ENCODE assay signal across 9 mouse cellular contexts in the genomic region with DNA sequence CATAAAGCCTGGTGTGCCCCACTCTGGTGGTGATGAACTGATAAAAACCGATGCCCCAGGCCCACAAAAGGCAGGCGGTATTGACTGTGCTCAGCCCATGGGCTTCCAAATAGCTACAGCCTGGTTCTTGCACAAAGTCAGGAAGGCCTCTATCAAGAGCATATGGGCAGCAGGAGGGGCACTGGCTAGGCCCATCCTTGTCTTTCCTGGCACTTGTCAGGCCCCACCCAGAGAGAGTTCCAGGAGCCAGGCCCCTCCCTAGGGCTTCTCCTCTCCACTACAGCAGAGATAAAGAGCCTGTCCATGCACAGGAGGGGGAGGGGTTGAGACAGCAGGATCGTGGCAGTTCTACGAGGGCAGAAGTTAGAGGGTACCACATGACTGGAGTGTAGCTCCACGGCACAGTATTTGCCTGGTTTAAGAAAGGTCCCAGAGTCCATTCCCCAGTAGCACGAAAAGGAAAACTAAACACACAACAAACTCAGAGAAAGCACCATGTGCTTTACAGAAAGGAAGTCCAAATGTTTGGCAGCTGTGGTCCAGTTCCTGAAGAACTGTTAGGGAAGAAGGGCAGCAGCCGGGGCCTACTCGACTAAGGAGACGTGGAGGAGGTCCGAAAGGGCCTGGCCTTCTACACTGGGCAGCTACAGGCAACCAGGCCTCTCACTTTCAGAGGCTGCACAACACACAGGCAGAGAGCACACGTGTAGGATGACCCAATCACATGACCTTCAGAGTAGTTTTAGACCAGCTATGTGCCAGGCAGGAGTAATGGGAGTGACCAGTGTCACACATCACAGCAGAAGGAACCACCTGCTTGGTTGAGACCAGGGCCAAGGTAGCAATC. TPM values are rescaled to one million over a fixed set of nuclear protein-coding genes. Genes with fewer than 3 reads are reported as not detected.
A peak's percentile ranks its signal among the peaks of the same experiment; 100 is the strongest.
DNase-seq lines count a peak whose midpoint lies in the region; ATAC-seq and TF ChIP-seq lines count a peak whose summit lies in the region.
"Had no signal": no experiment of that assay in that cellular context is flagged by ENCODE, and none has a peak within 500 bp of the region (broad histone marks: within the 10 kb centered on the region; RNA-seq: fewer than 3 reads in every experiment).

No protein-coding gene starts in this region.

- peaks cover 5% of the 10 kb centered on the region; the same call in 1 of the 2 replicates for H3K36me3 ChIP-seq in liver, embryonic 11.5 days (ENCODE audit: control insufficient read depth, insufficient read depth, low read length)
- H3K36me3 ChIP-seq in stomach, embryonic 14.5 days (ENCODE audit: control insufficient read depth, insufficient read depth, low read length), result 0 out of 2 replicates have a peak, but pooled peaks cover 5% of the 10 kb centered on the region
- H3K36me3 ChIP-seq: midbrain, embryonic 12.5 days had no signal

- no peak for TF ChIP-seq POLR2A in cerebellum, adult 2 months (IDR thresholded peaks at IDR 0.05; ENCODE audit: borderline replicate concordance, insufficient read depth, low read length)

- peaks cover 74% of the 10 kb centered on the region for H3K4me1 ChIP-seq in liver, embryonic 11.5 days (replicated peaks; ENCODE audit: control insufficient read depth, insufficient read depth, low read length)
- H3K4me1 ChIP-seq in stomach, embryonic 14.5 days (ENCODE audit: control insufficient read depth, insufficient read depth, low read length), result peaks cover 38% of the 10 kb centered on the region
- no peaks in the 10 kb centered on the region for H3K4me1 ChIP-seq in cerebellum, adult 2 months (ENCODE audit: control insufficient read depth, insufficient read depth, low read length)

- no peaks in the 10 kb centered on the region for H3K27me3 ChIP-seq in liver, embryonic 11.5 days (replicated peaks; ENCODE audit: control insufficient read depth, insufficient read depth, low read length)
- no peaks in the 10 kb centered on the region for H3K27me3 ChIP-seq in stomach, embryonic 14.5 days (ENCODE audit: control insufficient read depth, insufficient read depth, low read length)
- H3K27me3 ChIP-seq in cerebellum, adult 2 months (ENCODE audit: control insufficient read depth, insufficient read depth, low read length), result no peaks in the 10 kb centered on the region
- H3K27me3 ChIP-seq: midbrain, embryonic 12.5 days had no signal

- H3K4me2 ChIP-seq in liver, embryonic 11.5 days, result peak overlapping the region; percentile 81
- no peak overlapping the region for H3K4me2 ChIP-seq in stomach, embryonic 14.5 days (replicated peaks; ENCODE audit: low read depth, low read length)
- H3K4me2 ChIP-seq: midbrain, embryonic 12.5 days had no signal

- no peak for TF ChIP-seq CTCF in cerebellum, adult 2 months (IDR thresholded peaks at IDR 0.05; ENCODE audit: borderline replicate concordance, insufficient read depth, low read depth, low read length)

- H3K9ac ChIP-seq in liver, embryonic 11.5 days (ENCODE audit: low read depth, low read length), result peak overlapping the region; percentile 80
- no peak overlapping the region for H3K9ac ChIP-seq in stomach, embryonic 14.5 days (replicated peaks; ENCODE audit: low read depth, low read length)
- H3K9ac ChIP-seq: midbrain, embryonic 12.5 days had no signal

- ATAC-seq in liver, embryonic 11.5 days (replicated peaks; ENCODE audit: low FRiP score), result peak; percentile 88
- peak; percentile 59; the same call in 1 of the 2 replicates for ATAC-seq in stomach, embryonic 14.5 days (ENCODE audit: insufficient number of reproducible peaks, insufficient read depth, low FRiP score, low read depth)

- H3K9me3 ChIP-seq in liver, embryonic 11.5 days (ENCODE audit: control insufficient read depth, low read length), result no peaks in the 10 kb centered on the region
- no peaks in the 10 kb centered on the region for H3K9me3 ChIP-seq in stomach, embryonic 14.5 days (ENCODE audit: control insufficient read depth, low read depth, low read length)
- H3K9me3 ChIP-seq: midbrain, embryonic 12.5 days had no signal

- peak overlapping the region; percentile 53; the same call in 1 of the 2 replicates for H3K4me3 ChIP-seq in liver, embryonic 11.5 days (ENCODE audit: low read depth, low read length)
- H3K4me3 ChIP-seq in stomach, embryonic 14.5 days (ENCODE audit: low read depth, low read length), result no peak overlapping the region
- H3K4me3 ChIP-seq in cerebellum, adult 2 months (replicated peaks; ENCODE audit: insufficient read depth, low read depth, low read length), result no peak overlapping the region
- H3K4me3 ChIP-seq: midbrain, embryonic 12.5 days had no signal

- peak; percentile 64 for DNase-seq in ovary, adult 18-20 months (ENCODE audit: low spot score)
- no peak for DNase-seq in ovary, postnatal 10 days (ENCODE audit: low spot score)
- peak; percentile 71 to 74 for DNase-seq in heart, adult 9 months (ENCODE audit: low spot score in 2 of 2)
- DNase-seq in liver, embryonic 11.5 days (ENCODE audit: low spot score), result peak; percentile 79
- DNase-seq in cerebellum, adult 2 months, result no peak
- DNase-seq in MN1 (ENCODE audit: low spot score), result no peak
- no peak for DNase-seq in retina, postnatal 1 day

- WGBS in liver, embryonic 11.5 days, result 32% methylated on average over 11 of the region's 11 CpGs
- WGBS in stomach, embryonic 14.5 days, result 51% methylated on average over 11 of the region's 11 CpGs
- 60% methylated on average over 11 of the region's 11 CpGs for WGBS in cerebellum, adult 2 months

- peak overlapping the region; percentile 100 for H3K27ac ChIP-seq in liver, embryonic 11.5 days (ENCODE audit: low read depth, low read length)
- 0 out of 2 replicates have a peak overlapping the region, but pooled peaks have one; percentile 81 for H3K27ac ChIP-seq in stomach, embryonic 14.5 days (ENCODE audit: low read length)
- H3K27ac ChIP-seq in cerebellum, adult 2 months (ENCODE audit: insufficient read depth, low read length), result no peak overlapping the region
- H3K27ac ChIP-seq: midbrain, embryonic 12.5 days had no signal

RNA-seq across cellular contexts. Expression of a gene that starts 3.8 kb away (rescaled TPM):
- 39.5 and 45.9 TPM in 2 replicates for polyA plus RNA-seq in liver, embryonic 11.5 days (2014; fragmentation: Nextera tagmentation; extraction: Ambion mirVana)
- polyA plus RNA-seq in stomach, embryonic 14.5 days (2014; fragmentation: Nextera tagmentation; extraction: Ambion mirVana), result 2.1 TPM in 2 replicates
- 1.3 and 1.7 TPM in 2 replicates for polyA plus RNA-seq in cerebellum, adult 2 months (2012; rRNA removed)

RNA-seq across cellular contexts. Expression of a gene that starts 8.2 kb away (rescaled TPM):
- polyA plus RNA-seq in liver, embryonic 11.5 days (2014; fragmentation: Nextera tagmentation; extraction: Ambion mirVana), result 3.5 and 3.6 TPM in 2 replicates
- polyA plus RNA-seq in stomach, embryonic 14.5 days (2014; fragmentation: Nextera tagmentation; extraction: Ambion mirVana), result 35.9 and 41.9 TPM in 2 replicates
- polyA plus RNA-seq in cerebellum, adult 2 months (2012; rRNA removed), result 0.11 TPM in 1 of 2 replicates, not detected in the other

RNA-seq across cellular contexts. Expression of a gene that starts 29.5 kb away (rescaled TPM):
- polyA plus RNA-seq in liver, embryonic 11.5 days (2014; fragmentation: Nextera tagmentation; extraction: Ambion mirVana), result 36.5 and 39.9 TPM in 2 replicates
- 35.8 and 43.6 TPM in 2 replicates for polyA plus RNA-seq in stomach, embryonic 14.5 days (2014; fragmentation: Nextera tagmentation; extraction: Ambion mirVana)
- polyA plus RNA-seq in cerebellum, adult 2 months (2012; rRNA removed), result 49.5 and 53.5 TPM in 2 replicates

RNA-seq across cellular contexts. Expression of a gene that starts 29.7 kb away (rescaled TPM):
- polyA plus RNA-seq in liver, embryonic 11.5 days (2014; fragmentation: Nextera tagmentation; extraction: Ambion mirVana), result 19.8 and 22.9 TPM in 2 replicates
- polyA plus RNA-seq in stomach, embryonic 14.5 days (2014; fragmentation: Nextera tagmentation; extraction: Ambion mirVana), result 19.6 and 20.2 TPM in 2 replicates
- 24.7 and 28.5 TPM in 2 replicates for polyA plus RNA-seq in cerebellum, adult 2 months (2012; rRNA removed)

RNA-seq across cellular contexts. Expression of a gene that starts 45.4 kb away (rescaled TPM):
- 0.56 and 0.89 TPM in 2 replicates for polyA plus RNA-seq in liver, embryonic 11.5 days (2014; fragmentation: Nextera tagmentation; extraction: Ambion mirVana)
- polyA plus RNA-seq in stomach, embryonic 14.5 days (2014; fragmentation: Nextera tagmentation; extraction: Ambion mirVana), result 3.1 and 5.9 TPM in 2 replicates
- 0.16 and 0.32 TPM in 2 replicates for polyA plus RNA-seq in cerebellum, adult 2 months (2012; rRNA removed)

Comparison
In these comparisons a context has a peak if more than half of its experiments do, and no peak if none do; other contexts are left out.
1. DNase-seq: peak in ovary, adult 18-20 months (single experiment), heart, adult 9 months (2 of 2) and liver, embryonic 11.5 days (single experiment); none in ovary, postnatal 10 days (single experiment), cerebellum, adult 2 months (0 of 2), MN1 (single experiment) and retina, postnatal 1 day (single experiment).
2. RNA of a gene that starts 3.8 kb away (polyA plus RNA-seq): 39.5 to 45.9 TPM in liver, embryonic 11.5 days; 2.1 TPM in stomach, embryonic 14.5 days and 1.3 to 1.7 TPM in cerebellum, adult 2 months; every median in the first group is over 10 times any median in the second.